Mouse (Mus musculus): ENCODE measurements around the gene Chn2.

The Chn2 gene

DNA sequence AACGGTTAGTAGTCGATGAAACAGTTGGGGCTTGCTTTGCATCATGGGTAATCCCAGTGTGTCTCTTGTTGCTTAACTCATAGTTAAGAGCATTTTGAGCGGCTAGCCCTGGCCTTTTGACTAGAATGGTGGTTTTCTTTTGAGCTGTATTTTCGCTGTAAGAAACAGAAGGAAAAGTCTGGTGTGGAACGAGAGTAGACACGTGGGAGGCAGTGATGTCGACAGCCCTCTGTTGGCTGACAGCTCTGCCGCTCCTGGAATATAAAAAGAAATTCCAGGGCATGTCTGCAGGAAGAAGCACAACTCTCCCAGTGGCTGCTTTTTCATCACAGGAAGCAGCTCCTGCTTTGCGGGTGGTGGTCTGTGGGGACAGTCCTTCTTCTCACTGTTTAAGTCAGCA is 202.9 kb downstream of the Chn2 start:
- DNase-seq (ENCODE audit: low spot score in 2 of 2), result no peak

DNA sequence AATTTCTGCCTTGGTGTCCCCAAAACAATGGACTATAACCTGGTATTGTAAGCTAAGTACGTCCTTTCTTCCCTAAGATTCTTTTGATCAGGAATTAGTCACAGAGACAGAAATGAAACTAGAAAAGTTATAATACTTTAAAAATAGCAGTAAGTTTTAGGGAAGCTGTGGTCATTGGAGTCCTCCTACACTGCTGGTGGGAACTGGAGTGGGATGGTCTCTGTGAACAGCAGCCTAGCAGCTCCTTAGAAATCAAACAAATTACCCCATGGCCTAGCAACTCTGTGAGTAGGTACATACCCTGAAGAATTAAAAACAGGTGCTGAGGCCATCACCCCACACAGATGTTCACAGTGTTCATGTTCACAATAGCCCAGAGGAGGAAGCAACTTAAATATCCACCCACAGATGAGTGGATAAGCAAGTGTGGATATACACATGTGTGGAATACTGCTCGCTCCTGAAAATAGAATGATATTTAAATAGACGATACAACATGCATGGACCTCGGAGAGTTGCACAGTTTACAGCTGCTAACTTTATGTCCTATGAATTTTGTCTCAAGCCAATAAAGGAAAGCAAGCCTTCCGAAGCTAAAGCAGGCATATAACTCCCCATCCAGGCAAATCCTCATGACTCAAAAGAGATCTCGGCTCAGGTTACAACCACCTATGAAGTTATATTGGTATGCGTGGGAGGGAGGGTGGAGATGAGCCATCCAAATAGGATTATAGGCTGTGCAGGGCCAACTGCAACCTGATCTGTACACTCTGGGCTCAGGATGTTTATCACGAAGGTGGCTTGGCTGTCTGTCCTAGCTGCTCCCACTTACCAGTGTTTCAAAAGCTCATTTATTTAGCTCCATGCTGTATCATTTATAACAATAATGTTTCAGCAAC is 209.2 kb downstream of the Chn2 start:
- DNase-seq (ENCODE audit: low spot score in 2 of 2), result no peak

DNA sequence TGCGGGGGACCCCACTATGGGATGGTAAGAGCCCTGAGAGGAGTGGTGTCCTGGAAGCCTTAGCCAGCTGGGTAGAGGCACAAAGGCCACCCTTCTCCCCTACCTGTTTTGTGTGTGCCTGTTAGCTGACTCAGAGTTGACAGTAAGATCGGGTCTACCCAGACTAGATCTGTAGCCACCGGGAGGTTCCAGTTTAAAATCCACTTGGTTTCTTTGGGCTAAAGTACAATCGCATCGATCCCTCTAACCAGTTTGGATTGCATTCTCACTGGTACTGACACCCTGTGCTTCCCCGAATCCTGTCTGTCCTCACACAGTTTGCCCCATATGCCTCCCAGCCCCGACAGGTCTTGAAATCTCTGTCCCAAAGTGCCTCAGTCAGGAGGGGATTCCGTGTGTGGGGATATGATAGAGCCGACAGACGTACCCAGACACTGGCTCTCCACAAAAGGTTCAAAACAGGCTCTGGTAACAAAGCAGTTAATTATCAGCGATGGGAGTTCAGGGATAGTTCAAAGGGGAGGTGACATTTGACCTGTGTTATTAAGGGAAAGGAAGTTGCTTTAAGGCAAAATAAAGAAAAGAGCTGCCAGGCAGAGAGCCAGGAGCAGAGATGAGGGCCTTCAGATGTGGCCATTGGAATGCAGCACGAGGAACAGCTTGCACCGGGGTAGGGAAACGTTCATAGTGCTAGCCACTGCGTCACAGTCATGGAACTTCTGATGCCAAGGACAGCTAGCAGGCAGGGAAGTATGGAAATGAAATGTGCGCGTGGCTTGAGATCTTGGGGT is 212.2 kb downstream of the Chn2 start:
- DNase-seq (ENCODE audit: low spot score in 2 of 2), result no peak

DNA sequence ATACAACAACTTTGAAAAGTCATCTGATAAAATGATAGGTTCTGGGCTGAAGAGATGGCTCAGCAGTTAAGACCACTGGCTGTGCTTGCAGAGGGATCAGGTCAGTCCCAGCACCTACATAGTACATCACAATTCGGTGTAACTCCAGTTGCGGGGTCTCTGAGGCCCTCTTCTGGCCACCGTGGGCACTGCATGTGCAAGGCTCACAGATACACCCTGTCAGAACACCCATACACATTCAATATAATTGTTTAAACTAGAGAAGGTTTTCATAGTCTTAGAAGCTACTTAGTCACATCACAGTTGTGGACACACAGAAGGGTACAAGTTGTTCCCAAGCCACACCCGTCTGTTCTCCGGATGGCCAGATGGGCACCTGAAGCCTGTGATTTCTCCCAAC is 213.9 kb downstream of the Chn2 start:
- DNase-seq (ENCODE audit: low spot score in 2 of 2), result no peak

GRCm38 (mm10) chr6:54253881-54254280 is 214.5 kb downstream of the Chn2 start:
- no peak for DNase-seq (ENCODE audit: low spot score in 2 of 2)

DNA sequence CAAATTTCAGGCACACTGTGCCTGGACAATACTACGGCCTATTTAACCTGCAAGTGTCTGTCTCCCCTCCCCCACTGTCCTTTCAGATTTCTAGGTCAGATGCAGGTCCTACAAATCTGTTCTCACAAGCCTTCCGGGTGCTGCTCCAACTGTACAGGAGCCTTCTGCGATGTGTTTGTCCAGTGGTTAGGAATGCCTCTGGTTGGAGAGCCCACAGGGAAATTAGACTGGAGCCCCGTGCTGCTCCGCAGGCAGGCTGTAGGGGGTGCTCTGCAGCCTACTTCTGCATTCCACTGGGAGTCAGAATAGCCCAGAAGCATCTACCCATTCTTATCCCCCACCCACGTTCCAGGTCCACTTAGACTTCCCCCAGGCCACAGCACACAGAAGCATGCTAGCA is 215.4 kb downstream of the Chn2 start:
- DNase-seq (ENCODE audit: low spot score in 2 of 2), result no peak

DNA sequence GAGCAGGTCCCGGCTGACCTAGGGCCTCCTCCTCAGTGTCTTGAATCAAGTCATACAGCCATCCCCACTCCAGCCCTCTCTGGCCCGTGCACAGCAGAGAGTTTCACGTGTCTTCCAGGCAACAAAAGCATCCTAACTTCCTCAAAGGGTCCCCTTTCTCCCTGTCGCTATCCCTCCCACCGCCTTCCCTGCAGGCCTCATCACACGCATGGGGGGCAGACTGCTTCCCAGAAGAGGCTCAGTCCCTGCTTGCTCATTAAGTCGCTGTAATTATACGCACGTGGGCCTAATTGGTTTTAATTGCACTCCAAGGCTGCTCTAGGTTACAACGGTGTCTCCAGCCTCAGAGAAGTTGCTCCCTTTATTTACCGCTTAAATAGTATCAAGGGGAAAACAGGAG is 216.0 kb downstream of the Chn2 start:
- no peak for DNase-seq (ENCODE audit: low spot score in 2 of 2)

- no peak for DNase-seq (ENCODE audit: low spot score in 2 of 2)
Observed at GRCm38 (mm10) chr6:54256397-54256796, 217.0 kb downstream of the Chn2 start.

DNA sequence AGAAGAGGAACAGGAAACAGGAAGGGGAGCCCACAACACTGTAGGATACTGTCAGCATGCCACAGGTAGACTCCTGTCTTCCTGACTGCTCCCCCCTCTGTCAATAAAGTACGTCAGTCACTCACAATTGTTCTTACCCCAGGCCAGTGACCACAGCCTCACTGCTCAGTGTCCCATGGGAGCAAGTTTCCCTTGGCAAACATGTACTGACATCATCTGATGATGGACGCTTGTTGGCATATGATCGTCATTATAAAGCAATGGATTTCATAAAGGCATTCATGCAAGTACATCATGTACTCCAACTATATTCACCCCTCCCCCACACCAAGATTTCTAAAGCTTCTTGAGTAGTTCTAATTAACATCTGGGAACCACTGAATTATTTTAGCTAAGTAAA is 218.2 kb downstream of the Chn2 start:
- no peak for DNase-seq (ENCODE audit: low spot score in 2 of 2)

GRCm38 (mm10) chr6:54258462-54258861 is 219.1 kb downstream of the Chn2 start:
- no peak for DNase-seq (ENCODE audit: low spot score in 2 of 2)

DNA sequence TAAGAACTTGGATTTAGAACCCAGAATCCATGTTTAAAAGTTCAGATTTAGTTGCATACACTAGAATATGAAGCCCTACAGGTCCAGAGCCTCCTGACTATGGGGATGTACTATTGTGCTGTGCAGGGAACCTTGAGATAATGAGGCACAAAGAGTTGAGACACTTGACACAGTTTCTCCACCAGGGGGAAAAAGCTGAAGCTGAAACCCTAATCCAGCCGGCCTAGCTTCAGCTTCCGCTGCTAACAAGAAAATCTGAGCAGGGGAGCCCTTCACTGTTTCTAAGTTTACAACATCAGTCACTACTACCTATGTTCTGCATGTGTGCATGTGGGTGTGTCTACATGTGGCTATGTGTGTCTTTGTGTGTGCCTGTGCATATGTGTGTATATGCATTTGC is 223.4 kb downstream of the Chn2 start:
- DNase-seq (ENCODE audit: low spot score in 2 of 2), result no peak

DNA sequence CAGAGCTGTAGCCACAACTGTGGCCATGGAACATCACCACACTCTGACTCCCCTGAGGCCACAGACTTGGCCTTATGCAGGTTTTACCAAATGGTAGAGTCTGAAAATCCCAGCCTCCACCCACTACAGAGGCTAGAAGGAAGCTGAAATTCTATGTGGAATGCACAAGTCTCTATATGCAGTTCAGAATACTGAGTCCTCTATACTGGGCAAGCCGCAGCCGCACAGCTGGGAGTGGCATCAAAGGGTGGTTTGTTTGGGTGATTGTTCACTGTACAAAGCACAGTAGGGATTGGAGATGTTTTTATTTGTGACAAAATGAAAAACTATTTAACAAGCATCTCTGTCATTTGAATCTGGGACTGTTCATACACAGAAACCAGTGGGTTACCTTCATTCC is 224.5 kb downstream of the Chn2 start:
- no peak for DNase-seq (ENCODE audit: low spot score in 2 of 2)

- no peak for DNase-seq (ENCODE audit: low spot score in 2 of 2)
Observed at GRCm38 (mm10) chr6:54264537-54264936, 225.2 kb downstream of the Chn2 start.

GRCm38 (mm10) chr6:54265384-54265783 is 226.0 kb downstream of the Chn2 start:
- no peak for DNase-seq (ENCODE audit: low spot score in 2 of 2)

DNA sequence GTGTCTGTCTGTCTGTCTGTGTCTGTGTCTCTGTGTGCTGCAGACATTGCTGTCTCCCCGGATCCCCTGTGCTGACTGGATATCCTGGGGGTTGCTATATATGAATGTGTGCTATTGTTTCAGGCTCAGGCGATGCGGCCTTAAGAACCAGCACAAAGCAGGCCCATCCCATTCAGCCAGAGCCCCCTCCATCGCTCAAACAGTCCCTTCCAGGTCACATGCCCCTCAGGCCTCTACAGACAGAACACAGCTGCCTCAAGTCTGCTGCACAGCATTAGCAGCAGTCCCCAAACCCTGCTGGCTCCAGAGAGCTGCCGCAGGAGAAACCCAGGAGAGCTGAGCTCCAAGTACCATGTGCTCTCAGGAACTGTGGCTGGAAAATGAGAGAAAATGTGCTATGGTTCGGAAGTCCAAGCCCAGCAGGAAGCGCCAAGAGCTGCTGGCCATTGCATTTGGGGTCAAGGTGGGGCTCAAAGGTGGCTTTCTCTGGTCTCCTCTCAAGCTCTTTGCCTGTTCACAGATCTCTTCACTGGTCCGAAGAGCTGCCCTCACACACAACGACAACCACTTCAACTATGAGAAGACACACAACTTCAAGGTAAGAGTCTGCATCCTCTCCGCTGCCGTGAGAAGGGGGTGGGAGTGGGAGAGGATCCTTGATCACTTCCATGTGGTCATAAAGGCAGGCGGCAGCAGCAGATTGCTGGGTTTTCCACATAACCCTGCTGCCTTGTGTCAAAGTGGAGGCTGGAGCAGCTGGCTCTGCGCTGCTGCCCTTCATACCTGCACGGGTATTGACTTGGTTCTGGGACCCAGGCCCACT is 233.4 kb downstream of the Chn2 start:
- DNase-seq (ENCODE audit: low spot score in 2 of 2), result no peak

- no peak for DNase-seq (ENCODE audit: low spot score in 2 of 2)
Observed at GRCm38 (mm10) chr6:54273379-54273730, 234.0 kb downstream of the Chn2 start.

DNA sequence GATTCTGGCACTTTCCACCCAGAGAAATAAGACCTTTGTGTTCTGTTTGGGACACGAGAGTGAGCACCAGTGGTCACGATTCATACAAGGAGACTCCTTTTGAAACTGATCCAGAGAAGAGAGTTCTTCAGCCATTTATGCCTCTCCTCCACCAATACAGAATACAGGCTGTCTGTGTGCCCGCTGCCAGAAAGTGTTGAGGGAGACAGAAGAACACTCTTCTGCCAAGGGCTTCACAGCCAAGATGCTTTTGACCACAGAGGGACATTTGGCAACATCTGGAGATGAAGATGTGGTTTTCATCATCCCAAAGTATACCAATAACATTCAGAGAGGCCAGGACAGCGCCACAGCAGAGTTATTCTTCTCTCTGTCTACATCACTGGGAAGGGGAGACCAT is 237.9 kb downstream of the Chn2 start:
- no peak for DNase-seq (ENCODE audit: low spot score in 2 of 2)

DNA sequence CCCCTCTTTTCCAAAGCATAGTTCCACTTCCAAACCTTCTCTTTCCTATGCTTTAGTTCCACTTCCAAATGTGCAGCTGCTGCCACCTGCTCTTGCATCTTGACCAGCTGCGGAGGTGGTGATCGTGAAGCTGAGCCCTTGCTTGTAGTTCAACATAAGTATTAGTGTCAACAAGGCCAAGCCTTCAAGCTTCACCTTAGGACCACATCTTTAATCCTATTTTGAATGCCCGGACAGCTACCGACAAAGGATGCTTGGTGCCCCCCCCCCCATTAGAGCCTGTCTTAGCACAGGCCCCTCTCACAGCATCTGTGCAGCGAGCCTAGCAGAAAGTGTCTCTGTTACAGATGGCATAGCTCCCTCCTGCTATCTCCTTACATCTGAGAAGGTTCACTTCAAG is 238.5 kb downstream of the Chn2 start:
- no peak for DNase-seq (ENCODE audit: low spot score in 2 of 2)

DNA sequence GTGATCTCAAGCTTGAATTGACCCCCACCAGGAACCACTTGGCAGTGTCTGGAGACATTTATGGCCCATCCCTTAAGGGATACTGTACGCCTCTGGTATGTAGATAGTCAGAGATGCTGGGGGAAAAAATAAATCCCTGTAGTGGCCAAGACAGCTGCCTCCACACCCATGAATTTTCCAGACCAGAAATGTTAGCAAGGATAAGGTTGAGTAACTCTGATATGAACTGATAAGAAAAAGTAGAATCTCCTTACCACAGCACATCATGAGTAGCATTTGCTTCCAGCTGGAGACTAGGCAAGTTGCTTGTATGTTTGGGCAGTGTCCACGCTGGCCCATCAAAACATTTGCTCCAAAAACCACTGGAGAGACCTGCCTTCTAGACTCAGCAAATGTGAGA is 239.3 kb downstream of the Chn2 start:
- no peak for DNase-seq (ENCODE audit: low spot score in 2 of 2)

DNA sequence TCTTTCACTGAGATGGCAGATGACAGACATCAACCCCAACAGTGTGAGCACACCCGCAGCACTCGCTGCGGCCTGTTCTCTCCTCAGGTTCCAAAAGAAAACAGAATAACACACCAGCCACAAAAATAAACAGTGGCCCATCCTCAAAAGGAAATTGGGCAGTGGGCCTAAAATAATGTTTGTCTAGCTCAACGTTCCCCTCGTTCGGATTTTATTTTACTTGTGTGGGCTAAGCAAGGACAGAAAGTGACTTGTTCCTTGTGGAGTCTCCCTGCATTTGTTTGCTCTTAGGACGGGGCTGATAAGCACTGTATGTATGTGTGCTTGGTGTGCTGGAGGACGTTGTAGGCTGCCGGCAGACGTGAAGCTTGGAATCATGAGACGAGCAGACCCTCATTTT is 240.0 kb downstream of the Chn2 start:
- no peak for DNase-seq (ENCODE audit: low spot score in 2 of 2)

DNA sequence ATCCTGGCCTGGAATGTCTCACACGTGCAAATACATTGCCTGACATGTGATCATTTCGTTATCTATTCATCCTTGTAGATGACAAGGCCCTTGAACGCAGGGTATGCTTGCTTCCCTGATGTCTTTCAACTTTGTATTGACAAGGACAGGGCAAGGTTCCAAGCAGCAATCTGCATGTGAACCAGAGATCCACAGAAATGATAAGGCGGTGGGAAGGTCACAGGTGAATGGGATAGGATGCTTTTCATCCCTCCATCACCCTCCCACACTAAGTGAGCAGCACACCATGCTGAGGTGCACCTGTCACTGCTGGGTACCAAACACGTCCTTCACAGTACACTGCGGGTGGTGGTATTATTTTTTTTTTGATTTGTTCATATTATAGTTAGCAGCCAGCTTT is 240.9 kb downstream of the Chn2 start:
- no peak for DNase-seq (ENCODE audit: low spot score in 2 of 2)

DNA sequence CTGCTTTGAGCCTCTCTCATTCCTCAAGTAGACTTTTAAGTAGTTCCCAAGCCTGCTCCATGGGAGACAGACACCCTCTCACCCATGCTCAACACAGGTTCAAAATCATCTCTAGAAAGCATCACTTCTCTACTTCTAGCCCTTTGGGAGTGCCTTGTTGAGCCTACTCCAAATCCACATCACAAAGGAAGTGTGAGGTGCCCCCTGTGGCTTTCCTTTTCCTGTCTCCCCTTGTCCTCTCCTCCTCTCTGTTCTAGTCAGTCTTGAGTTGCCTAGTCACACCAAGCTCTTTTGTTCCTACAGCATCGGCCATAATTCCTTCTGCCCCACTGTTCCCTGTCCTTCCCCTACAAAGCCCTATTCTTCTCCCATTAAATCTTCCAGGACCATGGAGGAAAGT is 243.9 kb downstream of the Chn2 start:
- DNase-seq (ENCODE audit: low spot score in 2 of 2), result no peak

All from spleen, postnatal 14 days (tissue).